Mouse (Mus musculus) small intestine, adult 2 months (tissue): ENCODE results near the gene Rapgef1.

ENCODE experiments used
- CTCF ChIP-seq: fragments of 200-500 bp; IDR thresholded peaks from 2 replicates; pipeline ENCODE4 v1.5.1; 2012; ENCODE audit warnings: low read depth, mild to moderate bottlenecking, control low read depth, inconsistent platforms, low read length, moderate library complexity, mixed read lengths; ENCODE audit not compliant: insufficient replicate concordance, insufficient read length; ENCODE audit errors: extremely low read depth
- POLR2A ChIP-seq: fragments of 200-500 bp; IDR thresholded peaks from 2 replicates; pipeline ENCODE4 v1.6.1; 2012; ENCODE audit warnings: low read depth, mild to moderate bottlenecking, control low read depth, inconsistent platforms, low read length, moderate library complexity

- no peak for TF ChIP-seq CTCF
- TF ChIP-seq POLR2A = no peak
Measured at GRCm38 (mm10) chr2:29729500-29729899, 110.0 kb downstream of the Rapgef1 start.
